Mouse (Mus musculus) frontal cortex, postnatal 10 days (tissue): ENCODE results near the gene Hmg20a.

ENCODE experiments used
- DNase-seq, 2 experiments: peaks; one replicate each; pipeline ENCODE4 v3.0.0; 2022; ENCODE audit warnings: low spot score in 2 of 2, mixed read lengths in 1 of 2

Hmg20a gene

DNA sequence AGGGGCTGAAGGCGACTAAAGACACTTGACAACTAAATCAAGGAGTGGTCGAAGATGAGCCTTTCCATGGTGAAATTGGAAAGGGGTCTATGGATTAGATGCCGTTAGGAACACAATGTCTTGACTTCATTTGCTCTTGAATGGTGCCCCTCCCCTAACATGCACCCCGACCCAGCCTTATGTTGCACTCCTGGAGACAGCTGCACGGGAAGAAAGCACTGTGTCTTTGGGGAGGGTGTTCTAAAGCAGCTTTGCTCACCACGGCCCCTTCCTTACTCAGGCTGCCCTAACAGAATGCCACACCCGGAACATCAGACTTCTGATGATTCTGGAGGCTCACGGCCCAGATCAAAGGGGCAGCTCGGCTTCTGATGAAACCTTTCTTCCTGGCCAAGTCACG lies 103.9 kb downstream of the Hmg20a start:
- DNase-seq: no peak

DNA sequence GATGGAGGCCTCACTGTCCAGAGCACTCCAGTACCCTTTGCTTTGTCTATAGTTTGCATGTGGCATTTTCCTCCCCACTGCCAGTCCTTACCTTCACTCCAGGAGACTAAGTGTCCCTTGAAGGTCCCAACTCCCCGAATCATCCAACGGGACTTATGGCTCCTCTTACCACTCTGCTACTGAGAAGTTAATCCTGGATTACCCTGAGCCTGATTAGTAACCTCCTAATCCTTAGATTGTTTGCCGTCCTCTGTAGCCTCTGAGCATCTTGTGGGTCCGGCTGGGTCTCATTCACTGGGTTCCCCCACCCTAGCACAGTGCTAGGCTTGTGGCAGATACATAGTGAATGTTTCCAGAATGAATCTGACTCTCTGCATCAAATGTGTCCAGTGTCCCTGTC lies 109.5 kb downstream of the Hmg20a start:
- DNase-seq: no peak

DNA sequence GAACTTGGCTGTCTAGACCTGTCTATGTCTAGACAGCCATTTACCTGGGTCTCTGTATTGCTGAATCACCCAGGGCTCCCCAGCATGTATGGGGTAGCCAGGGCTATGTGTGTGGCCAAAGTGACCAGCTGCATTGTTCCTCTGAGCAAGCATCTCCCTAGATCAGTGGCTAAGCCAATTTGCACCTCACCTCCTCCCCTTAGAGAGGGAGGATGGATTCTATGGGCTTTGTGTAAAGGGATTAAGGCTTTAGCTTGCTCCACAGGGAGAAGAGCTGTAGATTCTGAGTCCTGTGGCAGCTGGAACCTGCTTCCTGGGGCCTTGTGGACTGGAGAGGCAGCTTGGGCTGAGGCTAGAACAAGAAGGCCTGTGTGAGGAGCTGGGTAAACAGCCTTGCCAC lies 113.6 kb downstream of the Hmg20a start:
- DNase-seq: no peak

DNA sequence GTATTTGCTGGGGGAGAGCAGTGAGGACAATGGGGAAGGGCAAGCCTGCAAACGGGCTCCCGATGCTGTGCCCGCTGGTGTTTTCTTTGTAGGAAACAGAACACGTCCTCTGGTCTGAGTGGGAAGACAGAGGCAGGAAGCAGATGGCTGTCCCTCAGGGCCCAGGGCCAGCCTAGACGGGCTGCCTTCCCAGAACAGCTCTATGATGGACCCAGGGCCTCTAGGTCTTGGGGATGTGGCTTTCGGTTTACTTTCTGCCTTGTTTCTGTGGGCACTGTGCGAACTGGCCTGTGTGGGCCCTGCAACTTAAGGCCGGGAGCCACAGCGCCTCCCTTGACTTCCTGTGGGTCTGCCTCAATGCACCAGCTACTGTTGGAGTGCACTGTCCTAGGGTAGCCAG lies 115.5 kb downstream of the Hmg20a start:
- DNase-seq: no peak

DNA sequence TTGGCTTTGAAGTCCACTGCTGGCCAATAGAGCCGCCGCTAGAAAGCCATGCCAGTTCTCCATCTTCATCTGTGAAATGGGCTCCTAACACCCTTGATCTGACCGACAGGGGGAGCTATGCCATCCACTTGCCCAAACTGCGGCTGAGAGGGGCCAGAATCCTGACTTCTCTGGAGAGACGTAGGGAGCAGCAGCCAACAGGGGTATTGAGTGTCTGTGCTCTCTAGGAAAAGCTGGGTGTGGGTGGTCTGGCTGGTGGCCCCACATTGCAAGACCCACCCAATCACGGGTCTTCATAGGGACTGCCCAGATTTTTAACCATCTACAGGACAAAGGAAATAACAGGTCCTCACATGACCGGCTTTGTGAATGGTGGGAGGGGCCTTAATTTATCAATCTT lies 116.3 kb downstream of the Hmg20a start:
- DNase-seq: no peak

DNA sequence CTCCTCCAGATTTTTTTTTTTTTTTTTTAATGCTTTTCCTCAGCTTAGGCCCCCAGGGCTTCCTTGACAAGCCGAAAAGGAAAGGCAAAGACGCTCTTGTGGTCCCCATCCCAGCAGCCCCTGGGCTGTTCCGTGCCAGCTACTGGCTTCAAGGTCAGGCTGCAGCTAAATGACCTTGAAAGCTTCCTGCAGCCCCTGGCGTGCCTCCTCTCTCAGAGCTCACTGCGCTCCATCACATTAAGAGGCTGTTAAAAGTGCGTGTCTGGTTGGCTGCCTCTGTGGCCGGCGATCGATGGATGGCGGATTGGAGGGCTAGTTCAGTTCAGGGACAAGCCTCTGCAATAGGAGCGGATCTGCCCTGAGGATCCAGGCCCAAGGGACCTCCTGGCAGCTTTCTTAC lies 117.0 kb downstream of the Hmg20a start:
- no peak for DNase-seq

DNA sequence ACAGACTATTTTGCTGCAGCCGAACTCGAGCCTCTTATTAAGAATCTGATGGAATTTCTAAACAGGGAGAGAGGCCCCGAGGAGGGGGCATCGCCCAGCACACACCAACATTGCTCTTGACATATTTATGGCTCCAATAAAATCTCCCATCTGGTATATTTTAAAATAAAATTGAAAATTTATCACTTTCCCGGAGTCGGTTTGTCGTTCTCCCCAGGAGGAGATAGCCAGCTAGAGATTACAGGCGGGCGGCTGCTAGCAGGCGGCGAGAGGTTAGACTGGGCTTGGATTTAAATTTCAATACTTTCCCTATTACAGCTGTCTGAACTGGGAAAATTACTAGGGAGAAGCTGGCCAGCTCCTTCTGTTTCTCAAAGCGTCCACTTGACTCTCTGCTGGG lies 121.6 kb downstream of the Hmg20a start:
- no peak for DNase-seq

DNA sequence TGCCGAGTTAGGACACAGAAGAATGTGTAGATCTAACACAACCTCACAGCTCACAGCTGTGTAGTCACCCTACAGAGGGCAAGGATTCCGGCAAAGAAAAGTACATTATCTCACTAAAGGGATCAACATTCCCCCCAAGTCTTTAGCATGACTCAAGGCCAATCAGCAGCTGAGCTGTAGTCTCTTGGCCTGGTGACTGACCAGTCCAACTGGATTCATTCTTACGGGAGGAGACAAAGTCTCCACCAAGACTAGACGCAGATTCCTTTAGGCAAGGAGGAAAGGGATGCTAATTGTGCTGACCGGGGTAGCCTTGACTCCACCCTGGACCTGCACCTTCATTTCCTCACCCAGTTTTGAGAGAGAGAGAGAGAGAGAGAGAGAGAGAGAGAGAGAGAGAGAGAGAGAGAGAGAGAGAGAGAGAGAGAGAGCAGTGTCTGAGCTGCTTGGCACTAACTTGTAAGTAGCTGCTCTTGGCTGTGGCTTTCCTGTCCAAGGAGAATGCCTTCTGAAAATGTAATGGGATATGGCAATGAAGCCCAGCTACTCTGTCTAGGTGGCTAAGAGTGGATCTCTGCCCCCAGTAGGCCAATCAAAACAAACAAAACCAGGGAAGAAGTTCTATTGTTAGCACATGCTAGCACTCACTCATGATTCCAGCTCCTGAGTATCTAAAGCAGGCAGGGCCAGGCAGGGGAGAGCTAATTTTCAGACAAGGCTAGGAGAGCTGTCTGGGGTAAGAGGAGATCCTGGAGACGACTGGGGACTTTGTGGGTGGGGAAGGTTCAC lies 126.5 kb downstream of the Hmg20a start:
- DNase-seq: no peak
